Mouse (Mus musculus): ENCODE data around the gene Fubp1.

- TF ChIP-seq CTCF (conservative IDR thresholded peaks at IDR 0.05 in 1 of 2, IDR thresholded peaks at IDR 0.05 in 1 of 2; ENCODE audit: low read depth in 2 of 2, low read length in 2 of 2) (no peak), PAX5 (IDR thresholded peaks at IDR 0.05; ENCODE audit: low read length) (no peak), CHD2 (IDR thresholded peaks at IDR 0.05; ENCODE audit: low read length) (0 out of 2 replicates have a peak, but pooled peaks have one; percentile 16), MXI1 (IDR thresholded peaks at IDR 0.05; ENCODE audit: low read depth, low read length) (no peak), MAZ (IDR thresholded peaks at IDR 0.05; ENCODE audit: low read depth, low read length) (no peak), ZC3H11A (IDR thresholded peaks at IDR 0.05; ENCODE audit: low read depth, low read length) (no peak), MAX (IDR thresholded peaks at IDR 0.05; ENCODE audit: low read length) (no peak)
Observed at GRCm38 (mm10) chr3:152202942-152203341, 7.3 kb upstream of the Fubp1 start.

All from CH12.LX (cell line).